Mouse (Mus musculus) kidney, adult 10 weeks (tissue): ENCODE results near the gene Abi2. TPM values are rescaled to one million over a fixed set of nuclear protein-coding genes. Genes with fewer than 3 reads are reported as not detected.

Experiments
- polyA plus RNA-seq: library from polyadenylated mRNA; stranded (reverse); fragments of 350-450 nt; fragmentation: Illumina TruSeq; extraction: RNeasy Lipid Tissue Mini Kit (QIAGEN cat#74804); gene quantifications from one replicate; pipeline ENCODE4 v1.2.3, GENCODE M21; 2014; ENCODE audit warnings: low read depth, low replicate concordance

Gene Abi2
- 29.1 TPM for polyA plus RNA-seq

GRCm38 (mm10) chr1:60409168-60409828 is at the start of gene Abi2:
Abi2 (plus strand) TSS chr1:60409619.

Other genes with a start within 250 kb of the Abi2 start
- 47.5 TPM for gene Nbeal1, start 229.0 kb upstream of the Abi2 start, polyA plus RNA-seq
- 41.6 TPM for gene Cyp20a1, start 66.3 kb upstream of the Abi2 start, polyA plus RNA-seq
- 16.1 TPM for gene Raph1, start 157.5 kb downstream of the Abi2 start, polyA plus RNA-seq